Mouse (Mus musculus) thymus, adult 2 months (tissue): ENCODE measurements around the gene Clcn3.

Source experiments
- CTCF ChIP-seq: fragments of 200-500 bp; IDR thresholded peaks from 2 replicates; pipeline ENCODE4 v1.5.1; 2012; ENCODE audit warnings: mild to moderate bottlenecking, control low read depth, low read length, moderate library complexity, borderline replicate concordance; ENCODE audit not compliant: control insufficient read depth, poor library complexity, insufficient read depth; ENCODE audit errors: extremely low read depth
- POLR2A ChIP-seq: fragments of 200-500 bp; IDR thresholded peaks from 2 replicates; pipeline ENCODE4 v1.6.1; 2012; ENCODE audit warnings: mild to moderate bottlenecking, low read length, control low read depth, moderate library complexity; ENCODE audit not compliant: control insufficient read depth, poor library complexity, insufficient read depth; ENCODE audit errors: extremely low read depth

- TF ChIP-seq CTCF (no peak), POLR2A (no peak)
These were observed 17.4 kb downstream of the Clcn3 start for GRCm38 (mm10) chr8:60965741-60966140.
